Mouse (Mus musculus): ENCODE measurements around the gene Hip1r. TPM values are rescaled to one million over a fixed set of nuclear protein-coding genes. Genes with fewer than 3 reads are reported as not detected.

Hip1r gene
- polyA plus RNA-seq, 1 experiment from 2014 or later, result 16.7 TPM

- Histone ChIP-seq H3K9ac (no peak overlapping the region), H3K4me1 (peaks cover 26% of the 10 kb centered on the region), H3K4me3 (no peak overlapping the region), H3K9me3 (replicated peaks) (no peaks in the 10 kb centered on the region), H3K27me3 (replicated peaks) (no peaks in the 10 kb centered on the region), H3K27ac (no peak overlapping the region), H3K36me3 (peaks cover 25% of the 10 kb centered on the region; the same call in 1 of the 2 replicates), H3K4me2 (no peak overlapping the region)
- WGBS (ENCODE audit: insufficient replicate concordance), result 73% methylated on average over 20 of the region's 20 CpGs
- ATAC-seq, result no peak
Observed at GRCm38 (mm10) chr5:123989941-123990885, 16.8 kb downstream of the Hip1r start.

DNA sequence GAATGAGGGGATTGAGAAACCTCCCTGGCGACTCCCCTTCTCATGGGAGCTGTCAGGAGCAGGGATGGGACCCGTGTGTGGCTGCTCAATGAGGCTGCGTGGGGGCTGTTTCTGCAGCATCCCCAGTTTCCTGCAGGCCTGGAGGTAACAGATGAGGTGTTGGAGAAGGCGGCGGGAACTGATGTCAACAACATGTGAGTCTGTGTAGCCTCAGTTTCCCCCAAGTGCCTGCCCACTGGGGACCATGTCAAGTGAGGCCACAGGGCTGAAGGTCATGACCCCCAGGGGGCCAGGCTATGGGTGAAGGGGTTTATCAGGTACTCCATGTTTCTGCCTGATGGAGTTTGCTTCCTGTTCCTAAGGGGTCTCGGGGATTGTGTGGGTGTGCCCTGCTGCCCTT, 17.9 kb downstream of the Hip1r start:
- Histone ChIP-seq H3K27ac (no peak overlapping the region), H3K9me3 (replicated peaks) (no peaks in the 10 kb centered on the region), H3K36me3 (peaks cover 25% of the 10 kb centered on the region; the same call in 1 of the 2 replicates), H3K4me1 (peaks cover 26% of the 10 kb centered on the region), H3K9ac (no peak overlapping the region), H3K27me3 (replicated peaks) (no peaks in the 10 kb centered on the region), H3K4me3 (no peak overlapping the region), H3K4me2 (no peak overlapping the region)
- no peak for ATAC-seq
- 71% methylated on average over 6 of the region's 6 CpGs for WGBS (ENCODE audit: insufficient replicate concordance)

DNA sequence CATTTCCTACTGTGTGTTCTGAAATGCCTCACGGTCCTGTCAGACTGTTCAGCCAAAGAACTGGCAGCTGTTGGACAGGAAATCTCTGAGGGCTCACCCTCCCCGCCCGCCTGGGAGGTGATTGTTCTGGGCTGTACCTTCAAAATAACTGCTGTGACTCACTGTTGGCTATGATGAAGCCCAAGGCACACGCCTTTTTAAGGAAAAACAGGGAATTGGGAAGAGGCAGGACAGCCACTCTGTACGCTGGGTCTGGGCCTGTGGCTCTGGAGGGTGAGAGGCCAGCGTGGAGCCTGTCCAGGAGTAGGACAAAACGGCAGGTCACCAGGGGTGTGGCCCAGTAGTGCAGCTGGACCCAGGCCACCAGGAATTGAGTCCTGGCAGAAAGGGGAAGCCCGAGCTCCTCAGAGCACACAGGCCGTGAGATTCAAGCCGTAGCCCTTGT, 18.8 kb downstream of the Hip1r start:
- Histone ChIP-seq H3K4me2 (no peak overlapping the region), H3K9me3 (replicated peaks) (no peaks in the 10 kb centered on the region), H3K36me3 (peaks cover 32% of the 10 kb centered on the region; the same call in 1 of the 2 replicates), H3K27ac (0 out of 2 replicates have a peak overlapping the region, but pooled peaks have one; percentile 1), H3K4me1 (peaks cover 22% of the 10 kb centered on the region), H3K4me3 (no peak overlapping the region), H3K27me3 (replicated peaks) (no peaks in the 10 kb centered on the region), H3K9ac (no peak overlapping the region)
- ATAC-seq, result no peak
- WGBS (ENCODE audit: insufficient replicate concordance), result 67% methylated on average over 10 of the region's 10 CpGs

- Histone ChIP-seq H3K4me2 (no peak overlapping the region), H3K27me3 (replicated peaks) (no peaks in the 10 kb centered on the region), H3K36me3 (peaks cover 37% of the 10 kb centered on the region), H3K9me3 (replicated peaks) (no peaks in the 10 kb centered on the region), H3K4me3 (no peak overlapping the region), H3K27ac (no peak overlapping the region), H3K4me1 (peaks cover 22% of the 10 kb centered on the region), H3K9ac (no peak overlapping the region)
- ATAC-seq, result no peak
- 25% methylated on average over 5 of the region's 5 CpGs for WGBS (ENCODE audit: insufficient replicate concordance)
Observed at GRCm38 (mm10) chr5:123992794-123993193, 19.4 kb downstream of the Hip1r start.

GRCm38 (mm10) chr5:123993263-123994036, 20.0 kb downstream of the Hip1r start:
- Histone ChIP-seq H3K9me3 (replicated peaks) (no peaks in the 10 kb centered on the region), H3K27me3 (replicated peaks) (no peaks in the 10 kb centered on the region), H3K36me3 (peaks cover 40% of the 10 kb centered on the region), H3K9ac (no peak overlapping the region), H3K4me1 (peaks cover 25% of the 10 kb centered on the region), H3K4me3 (no peak overlapping the region), H3K27ac (no peak overlapping the region), H3K4me2 (no peak overlapping the region)
- no peak for ATAC-seq
- 78% methylated on average over 7 of the region's 7 CpGs for WGBS (ENCODE audit: insufficient replicate concordance)

- Histone ChIP-seq H3K4me3 (no peak overlapping the region), H3K9me3 (replicated peaks) (no peaks in the 10 kb centered on the region), H3K9ac (no peak overlapping the region), H3K27ac (no peak overlapping the region), H3K27me3 (replicated peaks) (no peaks in the 10 kb centered on the region), H3K4me1 (peaks cover 32% of the 10 kb centered on the region), H3K36me3 (peaks cover 46% of the 10 kb centered on the region), H3K4me2 (no peak overlapping the region)
- ATAC-seq, result no peak
- 89% methylated on average over 7 of the region's 7 CpGs for WGBS (ENCODE audit: insufficient replicate concordance)
Observed at GRCm38 (mm10) chr5:123994468-123994867, 21.0 kb downstream of the Hip1r start.

DNA sequence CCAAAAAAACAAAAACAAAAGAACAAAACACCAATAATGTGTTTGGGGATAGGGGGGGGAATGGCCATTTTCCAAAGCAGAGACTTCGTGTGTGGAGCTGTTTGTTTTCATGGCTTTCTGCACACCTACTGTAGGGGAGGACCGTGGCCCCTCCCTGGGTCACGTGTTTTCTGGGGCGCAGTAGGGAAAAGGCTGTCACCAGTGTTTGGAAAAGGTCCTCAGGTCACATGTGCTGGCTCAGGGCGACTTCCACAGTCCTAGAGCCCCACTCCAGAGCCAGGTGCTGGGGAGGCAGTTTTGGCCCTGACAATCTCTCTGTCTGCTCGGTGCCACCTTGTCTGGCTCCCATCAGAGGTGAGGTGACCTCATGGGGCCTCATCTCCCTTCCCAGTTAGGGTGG, 22.0 kb downstream of the Hip1r start:
- no peak overlapping the region for H3K9ac ChIP-seq
- H3K4me1 ChIP-seq, result peaks cover 32% of the 10 kb centered on the region
- H3K27ac ChIP-seq, result no peak overlapping the region
- no peaks in the 10 kb centered on the region for H3K27me3 ChIP-seq (replicated peaks)
- H3K4me3 ChIP-seq, result no peak overlapping the region
- WGBS (ENCODE audit: insufficient replicate concordance), result 64% methylated on average over 6 of the region's 6 CpGs
- H3K4me2 ChIP-seq, result no peak overlapping the region
- H3K9me3 ChIP-seq (replicated peaks), result no peaks in the 10 kb centered on the region
- no peak for ATAC-seq
- H3K36me3 ChIP-seq, result peaks cover 44% of the 10 kb centered on the region

GRCm38 (mm10) chr5:123996194-123996593, 22.8 kb downstream of the Hip1r start:
- Histone ChIP-seq H3K9me3 (replicated peaks) (no peaks in the 10 kb centered on the region), H3K4me3 (no peak overlapping the region), H3K27ac (no peak overlapping the region), H3K4me1 (peaks cover 35% of the 10 kb centered on the region), H3K4me2 (no peak overlapping the region), H3K27me3 (replicated peaks) (no peaks in the 10 kb centered on the region), H3K9ac (no peak overlapping the region), H3K36me3 (peaks cover 46% of the 10 kb centered on the region)
- ATAC-seq, result no peak
- 78% methylated on average over 10 of the region's 10 CpGs for WGBS (ENCODE audit: insufficient replicate concordance)

DNA sequence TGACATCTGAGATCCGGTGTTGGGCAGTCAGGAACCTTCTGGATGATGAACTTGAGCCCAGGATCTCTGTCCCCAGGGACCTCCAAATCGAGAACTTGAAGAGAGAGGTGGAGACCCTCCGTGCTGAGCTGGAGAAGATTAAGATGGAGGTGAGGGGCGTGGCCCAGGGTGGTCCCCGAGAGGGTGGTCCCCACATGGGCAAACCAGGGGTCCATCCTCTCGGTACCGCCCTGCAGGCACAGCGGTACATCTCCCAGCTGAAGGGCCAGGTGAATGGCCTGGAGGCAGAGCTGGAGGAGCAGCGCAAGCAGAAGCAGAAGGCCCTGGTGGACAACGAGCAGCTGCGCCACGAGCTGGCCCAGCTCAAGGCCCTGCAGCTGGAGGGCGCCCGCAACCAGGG, 23.3 kb downstream of the Hip1r start:
- peaks cover 39% of the 10 kb centered on the region for H3K4me1 ChIP-seq
- no peak overlapping the region for H3K9ac ChIP-seq
- H3K27me3 ChIP-seq (replicated peaks), result no peaks in the 10 kb centered on the region
- 88% methylated on average over 14 of the region's 14 CpGs for WGBS (ENCODE audit: insufficient replicate concordance)
- H3K4me3 ChIP-seq, result no peak overlapping the region
- no peak overlapping the region for H3K27ac ChIP-seq
- H3K36me3 ChIP-seq, result peaks cover 46% of the 10 kb centered on the region
- ATAC-seq, result no peak
- H3K4me2 ChIP-seq, result no peak overlapping the region
- H3K9me3 ChIP-seq (replicated peaks), result no peaks in the 10 kb centered on the region

- Histone ChIP-seq H3K4me1 (peaks cover 34% of the 10 kb centered on the region), H3K9me3 (replicated peaks) (no peaks in the 10 kb centered on the region), H3K9ac (no peak overlapping the region), H3K4me2 (no peak overlapping the region), H3K36me3 (peaks cover 44% of the 10 kb centered on the region), H3K27me3 (replicated peaks) (no peaks in the 10 kb centered on the region), H3K4me3 (no peak overlapping the region), H3K27ac (no peak overlapping the region)
- no peak for ATAC-seq
- WGBS (ENCODE audit: insufficient replicate concordance), result 84% methylated on average over 24 of the region's 24 CpGs
Observed at GRCm38 (mm10) chr5:123997211-123997751, 23.9 kb downstream of the Hip1r start.

DNA sequence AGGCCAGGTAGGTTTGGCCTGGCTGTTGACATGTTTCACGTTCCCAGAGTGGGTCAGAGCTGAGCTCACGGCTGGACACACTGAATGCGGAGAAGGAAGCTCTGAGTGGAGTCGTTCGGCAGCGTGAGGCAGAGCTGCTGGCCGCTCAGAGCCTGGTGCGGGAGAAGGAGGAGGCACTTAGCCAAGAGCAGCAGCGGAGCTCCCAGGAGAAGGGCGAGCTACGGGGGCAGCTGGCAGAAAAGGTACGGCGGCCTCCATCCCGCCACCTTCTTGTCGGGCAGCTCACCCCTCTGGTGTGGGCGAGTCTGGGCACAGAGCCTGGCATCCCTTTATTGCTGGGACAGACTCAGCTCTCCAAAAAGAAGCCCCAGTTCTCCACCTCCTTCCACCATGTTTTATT, 24.4 kb downstream of the Hip1r start:
- H3K27me3 ChIP-seq (replicated peaks), result no peaks in the 10 kb centered on the region
- H3K4me3 ChIP-seq, result no peak overlapping the region
- ATAC-seq, result no peak
- H3K9ac ChIP-seq, result no peak overlapping the region
- H3K9me3 ChIP-seq (replicated peaks), result no peaks in the 10 kb centered on the region
- peaks cover 45% of the 10 kb centered on the region for H3K36me3 ChIP-seq
- H3K4me2 ChIP-seq, result no peak overlapping the region
- H3K27ac ChIP-seq, result no peak overlapping the region
- H3K4me1 ChIP-seq, result peaks cover 29% of the 10 kb centered on the region
- 79% methylated on average over 16 of the region's 16 CpGs for WGBS (ENCODE audit: insufficient replicate concordance)

GRCm38 (mm10) chr5:123998370-123998769, 24.9 kb downstream of the Hip1r start:
- Histone ChIP-seq H3K9me3 (replicated peaks) (no peaks in the 10 kb centered on the region), H3K27ac (no peak overlapping the region), H3K4me1 (peaks cover 34% of the 10 kb centered on the region), H3K36me3 (peaks cover 51% of the 10 kb centered on the region), H3K27me3 (replicated peaks) (no peaks in the 10 kb centered on the region), H3K9ac (no peak overlapping the region), H3K4me2 (no peak overlapping the region), H3K4me3 (no peak overlapping the region)
- 25% methylated on average over 10 of the region's 10 CpGs for WGBS (ENCODE audit: insufficient replicate concordance)
- ATAC-seq, result peak; percentile 32

Measured in liver, embryonic 12.5 days (tissue).